Mouse (Mus musculus): ENCODE results near the gene Il22ra1. TPM values are rescaled to one million over a fixed set of nuclear protein-coding genes. Genes with fewer than 3 reads are reported as not detected.

Gene Il22ra1
- total and polyA plus RNA-seq, 2 experiments from 2014 or later: 0.84 TPM; not detected in 1

DNA sequence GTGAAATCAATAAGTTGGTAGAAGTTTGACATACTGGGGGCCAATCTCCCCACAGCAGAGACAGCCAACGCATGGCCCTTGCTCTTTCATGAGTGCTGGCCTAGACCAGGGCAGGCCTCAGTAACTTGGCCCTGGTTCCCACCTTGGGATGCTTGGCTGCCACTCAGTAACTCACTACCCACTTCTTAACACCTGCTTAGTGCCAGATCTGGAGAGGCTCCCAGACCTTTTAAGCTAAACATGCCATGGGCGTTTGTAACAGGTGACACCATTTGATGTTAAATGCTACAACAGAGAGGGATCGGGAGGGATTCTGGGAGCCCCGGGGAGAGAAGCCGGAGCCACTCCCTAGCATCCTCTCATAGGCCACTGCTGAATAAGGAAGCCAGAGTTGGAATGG, 64.8 kb downstream of the Il22ra1 start:
- H3K9ac ChIP-seq (replicated peaks; ENCODE audit: low read length): no peak overlapping the region
- no peaks in the 10 kb centered on the region; the same call in 1 of the 2 replicates for H3K9me3 ChIP-seq (ENCODE audit: low read length)
- DNase-seq (ENCODE audit: low spot score) (no peak), ATAC-seq (no peak)
- no peaks in the 10 kb centered on the region for H3K27me3 ChIP-seq (ENCODE audit: insufficient read depth, low read length)
- WGBS: 90% methylated on average over 5 of the region's 5 CpGs
- TF ChIP-seq CTCF (IDR thresholded peaks at IDR 0.05; ENCODE audit: low read depth): no peak
- H3K4me2 ChIP-seq (ENCODE audit: low read depth, low read length): no peak overlapping the region
- no peak overlapping the region for H3K4me3 ChIP-seq (ENCODE audit: low read length)
- H3K4me1 ChIP-seq (ENCODE audit: insufficient read depth, low read length): no peaks in the 10 kb centered on the region
- no peaks in the 10 kb centered on the region for H3K36me3 ChIP-seq (ENCODE audit: insufficient read depth, low read length)
- no peak overlapping the region for H3K27ac ChIP-seq

DNA sequence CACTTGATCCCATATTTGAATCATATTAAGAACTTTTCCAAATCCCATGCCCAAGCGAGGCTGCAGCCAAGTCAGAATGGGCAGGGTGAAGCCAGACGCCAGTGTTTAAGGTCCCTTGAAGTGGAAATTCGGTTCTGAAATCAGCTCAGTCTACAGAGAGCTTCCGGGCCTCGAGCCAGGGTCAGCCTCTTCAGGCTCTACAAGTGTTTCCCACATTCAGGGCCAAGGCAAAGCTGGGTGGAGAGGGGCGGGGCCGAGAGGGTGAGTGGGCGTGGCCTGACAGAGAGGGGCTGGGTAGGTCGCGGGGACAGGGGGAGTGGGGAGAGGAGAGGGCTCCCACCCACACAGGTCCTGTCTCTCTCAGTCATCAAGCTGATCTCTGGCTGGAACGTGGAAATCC, 70.0 kb downstream of the Il22ra1 start:
- Histone ChIP-seq H3K4me2 (ENCODE audit: low read depth, low read length) (no peak overlapping the region), H3K4me1 (ENCODE audit: insufficient read depth, low read length) (no peaks in the 10 kb centered on the region), H3K9me3 (ENCODE audit: low read length) (no peaks in the 10 kb centered on the region), H3K4me3 (ENCODE audit: low read length) (no peak overlapping the region), H3K9ac (replicated peaks; ENCODE audit: low read length) (no peak overlapping the region), H3K27ac (no peak overlapping the region), H3K36me3 (ENCODE audit: insufficient read depth, low read length) (no peaks in the 10 kb centered on the region), H3K27me3 (ENCODE audit: insufficient read depth, low read length) (no peaks in the 10 kb centered on the region)
- WGBS: 17% methylated on average over 11 of the region's 11 CpGs
- TF ChIP-seq CTCF (IDR thresholded peaks at IDR 0.05; ENCODE audit: low read depth): no peak
- DNase-seq (ENCODE audit: low spot score) (peak; percentile 57), ATAC-seq (peak; percentile 65)

DNA sequence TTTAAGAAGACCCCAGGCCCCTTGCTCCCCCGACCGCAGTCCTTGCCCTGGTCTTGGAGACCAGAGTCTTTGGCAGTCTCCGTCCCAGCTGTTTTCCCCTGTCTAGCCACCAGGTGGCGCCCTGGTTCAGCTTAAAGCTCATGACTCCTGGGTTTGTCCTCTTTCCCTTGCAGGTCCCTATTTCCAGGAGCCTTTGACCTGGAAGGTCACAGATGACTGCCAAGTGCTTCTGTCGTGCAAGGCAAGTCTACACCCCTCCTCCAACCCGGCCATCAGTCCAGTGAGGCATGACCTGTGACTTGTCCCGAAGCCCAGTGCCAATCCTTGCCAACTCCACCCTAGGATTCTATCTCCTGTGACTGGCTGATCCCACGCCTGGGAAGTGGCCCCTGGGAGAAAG, 73.6 kb downstream of the Il22ra1 start:
- Histone ChIP-seq H3K27ac (no peak overlapping the region), H3K4me2 (ENCODE audit: low read depth, low read length) (no peak overlapping the region), H3K4me1 (ENCODE audit: insufficient read depth, low read length) (no peaks in the 10 kb centered on the region), H3K27me3 (ENCODE audit: insufficient read depth, low read length) (no peaks in the 10 kb centered on the region), H3K36me3 (ENCODE audit: insufficient read depth, low read length) (no peaks in the 10 kb centered on the region), H3K9me3 (ENCODE audit: low read length) (no peaks in the 10 kb centered on the region), H3K4me3 (ENCODE audit: low read length) (no peak overlapping the region), H3K9ac (replicated peaks; ENCODE audit: low read length) (no peak overlapping the region)
- DNase-seq (ENCODE audit: low spot score) (peak; percentile 92), ATAC-seq (peak; percentile 61)
- WGBS: 14% methylated on average over 8 of the region's 8 CpGs
- TF ChIP-seq CTCF (IDR thresholded peaks at IDR 0.05; ENCODE audit: low read depth): peak; percentile 96

Other genes with a start within 250 kb of the Il22ra1 start
- 0.42 and 0.79 TPM in 2 replicates for gene Stpg1, start 233.4 kb upstream of the Il22ra1 start, total RNA-seq (2014; rRNA removed)
- 0.29 and 0.71 TPM in 2 replicates for gene Stpg1, start 233.4 kb upstream of the Il22ra1 start, polyA plus RNA-seq (2015; fragmentation: Nextera tagmentation; extraction: Ambion mirVana)
- 97.3 and 122 TPM in 2 replicates for gene Nipal3, start 233.1 kb upstream of the Il22ra1 start, total RNA-seq (2014; rRNA removed)
- 8.5 and 9.4 TPM in 2 replicates for gene Nipal3, start 233.1 kb upstream of the Il22ra1 start, polyA plus RNA-seq (2015; fragmentation: Nextera tagmentation; extraction: Ambion mirVana)
- 1.7 and 2.5 TPM in 2 replicates for gene Grhl3, start 154.5 kb upstream of the Il22ra1 start, total RNA-seq (2014; rRNA removed)
- gene Grhl3, start 154.5 kb upstream of the Il22ra1 start, polyA plus RNA-seq (2015; fragmentation: Nextera tagmentation; extraction: Ambion mirVana): 1.7 and 1.8 TPM in 2 replicates
- gene Ifnlr1, start 41.9 kb upstream of the Il22ra1 start, total RNA-seq (2014; rRNA removed): 0.22 and 0.58 TPM in 2 replicates
- 0.11 and 0.23 TPM in 2 replicates for gene Ifnlr1, start 41.9 kb upstream of the Il22ra1 start, polyA plus RNA-seq (2015; fragmentation: Nextera tagmentation; extraction: Ambion mirVana)
- 0.58 and 2.0 TPM in 2 replicates for gene Myom3, start 31.5 kb downstream of the Il22ra1 start, total RNA-seq (2014; rRNA removed)
- 1.4 and 1.6 TPM in 2 replicates for gene Myom3, start 31.5 kb downstream of the Il22ra1 start, polyA plus RNA-seq (2015; fragmentation: Nextera tagmentation; extraction: Ambion mirVana)
- 52.8 and 61.0 TPM in 2 replicates for gene Srsf10, start 127.6 kb downstream of the Il22ra1 start, total RNA-seq (2014; rRNA removed)
- gene Srsf10, start 127.6 kb downstream of the Il22ra1 start, polyA plus RNA-seq (2015; fragmentation: Nextera tagmentation; extraction: Ambion mirVana): 147 and 155 TPM in 2 replicates
- 54.9 and 55.0 TPM in 2 replicates for gene Pnrc2, start 145.7 kb downstream of the Il22ra1 start, total RNA-seq (2014; rRNA removed)
- 81.7 and 90.4 TPM in 2 replicates for gene Pnrc2, start 145.7 kb downstream of the Il22ra1 start, polyA plus RNA-seq (2015; fragmentation: Nextera tagmentation; extraction: Ambion mirVana)
- 0.04 and 0.58 TPM in 2 replicates for gene Cnr2, start 167.2 kb downstream of the Il22ra1 start, total RNA-seq (2014; rRNA removed)
- gene Cnr2, start 167.2 kb downstream of the Il22ra1 start, polyA plus RNA-seq (2015; fragmentation: Nextera tagmentation; extraction: Ambion mirVana): 0.04 and 0.06 TPM in 2 replicates
- 42.5 and 43.6 TPM in 2 replicates for gene Fuca1, start 192.6 kb downstream of the Il22ra1 start, total RNA-seq (2014; rRNA removed)
- 92.8 and 97.3 TPM in 2 replicates for gene Fuca1, start 192.6 kb downstream of the Il22ra1 start, polyA plus RNA-seq (2015; fragmentation: Nextera tagmentation; extraction: Ambion mirVana)
- gene Hmgcl, start 218.3 kb downstream of the Il22ra1 start, total RNA-seq (2014; rRNA removed): 27.0 and 38.6 TPM in 2 replicates
- 55.0 and 60.0 TPM in 2 replicates for gene Hmgcl, start 218.3 kb downstream of the Il22ra1 start, polyA plus RNA-seq (2015; fragmentation: Nextera tagmentation; extraction: Ambion mirVana)
- gene Gale, start 235.6 kb downstream of the Il22ra1 start, total RNA-seq (2014; rRNA removed): 36.2 and 41.2 TPM in 2 replicates
- gene Gale, start 235.6 kb downstream of the Il22ra1 start, polyA plus RNA-seq (2015; fragmentation: Nextera tagmentation; extraction: Ambion mirVana): 39.8 and 40.2 TPM in 2 replicates
- gene Lypla2, start 244.5 kb downstream of the Il22ra1 start, total RNA-seq (2014; rRNA removed): 135 and 172 TPM in 2 replicates
- gene Lypla2, start 244.5 kb downstream of the Il22ra1 start, polyA plus RNA-seq (2015; fragmentation: Nextera tagmentation; extraction: Ambion mirVana): 183 and 186 TPM in 2 replicates